Comparison of ENCODE assay signal across 10 mouse cellular contexts in the genomic region with DNA sequence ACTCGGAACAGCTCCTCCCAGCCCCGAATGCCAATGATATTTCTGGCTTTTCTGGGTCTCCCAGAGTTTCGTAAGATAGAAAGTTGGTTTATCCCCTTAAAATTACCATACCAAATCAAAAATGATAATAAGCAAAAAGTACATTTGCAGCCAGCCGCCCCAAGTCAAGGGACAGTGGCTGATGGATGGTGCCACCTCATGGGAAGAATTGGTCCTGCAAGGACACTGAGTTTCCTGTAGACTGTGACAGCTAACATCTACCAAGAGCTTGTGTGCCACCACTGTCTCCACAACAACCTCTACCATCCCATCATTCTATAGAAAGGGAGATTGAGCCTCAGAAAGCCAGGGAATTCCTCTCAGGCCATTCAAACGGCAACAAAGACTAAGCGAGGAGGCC. TPM values are rescaled to one million over a fixed set of nuclear protein-coding genes. Genes with fewer than 3 reads are reported as not detected.
DNase-seq lines count a peak whose midpoint lies in the region; ATAC-seq and TF ChIP-seq lines count a peak whose summit lies in the region.
"Had no signal": no experiment of that assay in that cellular context is flagged by ENCODE, and none has a peak within 500 bp of the region (broad histone marks: within the 10 kb centered on the region; RNA-seq: fewer than 3 reads in every experiment).

No protein-coding gene starts in this region.

- no peaks in the 10 kb centered on the region for H3K4me1 ChIP-seq in hindbrain, embryonic 11.5 days (replicated peaks; ENCODE audit: control insufficient read depth, insufficient read depth, low read length)
- H3K4me1 ChIP-seq in hindbrain, embryonic 16.5 days (ENCODE audit: control insufficient read depth, insufficient read depth, low read depth, low read length), result peaks cover 4% of the 10 kb centered on the region; the same call in 1 of the 2 replicates
- no peaks in the 10 kb centered on the region for H3K4me1 ChIP-seq in lung, postnatal 0 days (ENCODE audit: insufficient read depth, low read depth, low read length)
- peaks cover 17% of the 10 kb centered on the region for H3K4me1 ChIP-seq in midbrain, embryonic 15.5 days

- no peak overlapping the region for H3ac ChIP-seq in C2C12 (ENCODE audit: control insufficient read depth, insufficient read length, low read depth)

- peak; percentile 46 for DNase-seq in hindbrain, embryonic 11.5 days (ENCODE audit: low spot score)
- DNase-seq in adrenal gland, postnatal 36 days, result peak; percentile 60 to 72
- DNase-seq in heart, postnatal 36 days, result peak; percentile 60 to 75
- DNase-seq in lung, postnatal 0 days (ENCODE audit: low spot score), result peak; percentile 64
- no peak for DNase-seq in c-Kit-positive CD71-positive TER-119-positive erythroid progenitor cells, embryonic 14.5 days (ENCODE audit: low spot score)

- TF ChIP-seq EP300 in lung, postnatal 0 days (IDR thresholded peaks at IDR 0.05), result no peak

- no peaks in the 10 kb centered on the region for H3K79me2 ChIP-seq in C2C12 (ENCODE audit: control insufficient read depth, insufficient read depth)

- WGBS in hindbrain, embryonic 11.5 days, result 64% methylated on average over 6 of the region's 6 CpGs
- WGBS in hindbrain, embryonic 16.5 days, result 59% methylated on average over 6 of the region's 6 CpGs
- WGBS in lung, postnatal 0 days, result 47% methylated on average over 6 of the region's 6 CpGs
- WGBS in midbrain, embryonic 15.5 days, result 64% methylated on average over 6 of the region's 6 CpGs

- no peaks in the 10 kb centered on the region for H3K36me3 ChIP-seq in hindbrain, embryonic 11.5 days (ENCODE audit: control insufficient read depth, insufficient read depth, low read length)
- no peaks in the 10 kb centered on the region for H3K36me3 ChIP-seq in hindbrain, embryonic 16.5 days (ENCODE audit: control insufficient read depth, insufficient read depth, low read length)
- H3K36me3 ChIP-seq in C2C12 (ENCODE audit: control insufficient read depth, insufficient read depth), result no peaks in the 10 kb centered on the region
- no peaks in the 10 kb centered on the region for H3K36me3 ChIP-seq in lung, postnatal 0 days (ENCODE audit: insufficient read depth, low read length)
- no peaks in the 10 kb centered on the region for H3K36me3 ChIP-seq in midbrain, embryonic 15.5 days (replicated peaks)
- H3K36me3 ChIP-seq: heart, embryonic 15.5 days had no signal

- no peak overlapping the region for H3K9ac ChIP-seq in hindbrain, embryonic 11.5 days (ENCODE audit: low read depth, low read length)
- no peak overlapping the region for H3K9ac ChIP-seq in hindbrain, embryonic 16.5 days (ENCODE audit: low read depth, low read length)
- no peak overlapping the region for H3K9ac ChIP-seq in lung, postnatal 0 days (replicated peaks; ENCODE audit: low read depth)
- H3K9ac ChIP-seq in midbrain, embryonic 15.5 days, result no peak overlapping the region
- H3K9ac ChIP-seq: heart, embryonic 15.5 days had no signal

- H3K4me3 ChIP-seq in hindbrain, embryonic 11.5 days (ENCODE audit: low read depth, low read length), result no peak overlapping the region
- no peak overlapping the region for H3K4me3 ChIP-seq in hindbrain, embryonic 16.5 days (ENCODE audit: low read length)
- no peak overlapping the region for H3K4me3 ChIP-seq in C2C12 (ENCODE audit: insufficient read depth, poor library complexity, severe bottlenecking)
- H3K4me3 ChIP-seq in lung, postnatal 0 days (ENCODE audit: low read depth, low read length), result no peak overlapping the region
- no peak overlapping the region for H3K4me3 ChIP-seq in midbrain, embryonic 15.5 days
- H3K4me3 ChIP-seq: heart, embryonic 15.5 days; megakaryocyte, embryonic 14.5 days had no signal

- no peak for ATAC-seq in hindbrain, embryonic 11.5 days (ENCODE audit: low FRiP score)
- ATAC-seq in hindbrain, embryonic 16.5 days, result no peak
- ATAC-seq in lung, postnatal 0 days, result no peak
- ATAC-seq in midbrain, embryonic 15.5 days (replicated peaks), result no peak

- TF ChIP-seq CTCF in C2C12 (IDR thresholded peaks at IDR 0.05; ENCODE audit: control insufficient read depth, insufficient read depth, insufficient read length), result peak; percentile 57
- peak; percentile 92 for TF ChIP-seq CTCF in lung, postnatal 0 days (IDR thresholded peaks at IDR 0.05)

- peaks cover 6% of the 10 kb centered on the region; the same call in 1 of the 2 replicates for H3K27me3 ChIP-seq in hindbrain, embryonic 11.5 days (ENCODE audit: control insufficient read depth, insufficient read depth, low read length)
- H3K27me3 ChIP-seq in hindbrain, embryonic 16.5 days (replicated peaks; ENCODE audit: control insufficient read depth, insufficient read depth, low read length), result peaks cover 7% of the 10 kb centered on the region; the same call in 1 of the 2 replicates
- no peaks in the 10 kb centered on the region for H3K27me3 ChIP-seq in C2C12 (ENCODE audit: control insufficient read depth, insufficient read depth, insufficient read length)
- H3K27me3 ChIP-seq in lung, postnatal 0 days (replicated peaks; ENCODE audit: insufficient read depth, low read length), result no peaks in the 10 kb centered on the region
- no peaks in the 10 kb centered on the region for H3K27me3 ChIP-seq in midbrain, embryonic 15.5 days (replicated peaks)
- H3K27me3 ChIP-seq: heart, embryonic 15.5 days had no signal

- intact Hi-C loops in heart, postnatal 36 days (cut with DNase I), result loop anchor here (1.0 kb wide), 4 partner anchors 54 to 175 kb away; no protein-coding TSS in a partner anchor

- no peak overlapping the region for H3K4me2 ChIP-seq in hindbrain, embryonic 11.5 days (replicated peaks; ENCODE audit: low read depth, low read length)
- H3K4me2 ChIP-seq in hindbrain, embryonic 16.5 days (ENCODE audit: low read length), result no peak overlapping the region
- H3K4me2 ChIP-seq in lung, postnatal 0 days (replicated peaks; ENCODE audit: low read depth, low read length), result no peak overlapping the region
- H3K4me2 ChIP-seq in midbrain, embryonic 15.5 days, result no peak overlapping the region
- H3K4me2 ChIP-seq: heart, embryonic 15.5 days had no signal

- no peaks in the 10 kb centered on the region for H3K9me3 ChIP-seq in hindbrain, embryonic 11.5 days (ENCODE audit: control insufficient read depth, low read length)
- no peaks in the 10 kb centered on the region for H3K9me3 ChIP-seq in hindbrain, embryonic 16.5 days (ENCODE audit: control insufficient read depth, low read length)
- no peaks in the 10 kb centered on the region for H3K9me3 ChIP-seq in lung, postnatal 0 days (ENCODE audit: low read length)
- H3K9me3 ChIP-seq in midbrain, embryonic 15.5 days, result no peaks in the 10 kb centered on the region
- H3K9me3 ChIP-seq: heart, embryonic 15.5 days; megakaryocyte, embryonic 14.5 days had no signal

- H3K79me3 ChIP-seq in C2C12 (ENCODE audit: low read depth), result no peaks in the 10 kb centered on the region

- H3K27ac ChIP-seq in hindbrain, embryonic 11.5 days (ENCODE audit: low read depth, low read length), result no peak overlapping the region
- no peak overlapping the region for H3K27ac ChIP-seq in hindbrain, embryonic 16.5 days (ENCODE audit: low read depth, low read length)
- no peak overlapping the region for H3K27ac ChIP-seq in lung, postnatal 0 days (ENCODE audit: low read length)
- H3K27ac ChIP-seq in midbrain, embryonic 15.5 days, result no peak overlapping the region
- H3K27ac ChIP-seq: heart, embryonic 15.5 days had no signal

TF ChIP-seq in C2C12, 6 proteins besides CTCF, POLR2A, EP300 and RAD21:
- TF ChIP-seq CEBPB (IDR thresholded peaks at IDR 0.05; ENCODE audit: low read depth) (no peak), MYOD1 (IDR thresholded peaks at IDR 0.05; ENCODE audit: control insufficient read depth, insufficient read length, low read depth) (no peak), MYOG (IDR thresholded peaks at IDR 0.05; ENCODE audit: control insufficient read depth, extremely low read depth, insufficient read length) (no peak), FOSL1 (IDR thresholded peaks at IDR 0.05; ENCODE audit: insufficient read depth, low read length, poor library complexity, severe bottlenecking) (no peak), MAX (IDR thresholded peaks at IDR 0.05) (no peak), USF1 (IDR thresholded peaks at IDR 0.05; ENCODE audit: low read depth) (no peak)

RNA-seq across cellular contexts. Expression of a gene that starts 2.4 kb away (rescaled TPM):
- polyA plus RNA-seq in hindbrain, embryonic 11.5 days (2014; fragmentation: Nextera tagmentation; extraction: Ambion mirVana), result 46.2 and 48.9 TPM in 2 replicates
- 62.6 and 66.8 TPM in 2 replicates for polyA plus RNA-seq in hindbrain, embryonic 16.5 days (2015; fragmentation: Nextera tagmentation; extraction: Ambion mirVana)
- polyA plus RNA-seq in C2C12 (2012; fragmentation: generic; extraction: Trizol), result 57.6 TPM
- 10 to 100 TPM; 52.0 to 57.2 TPM for total RNA-seq in adrenal gland, postnatal 36 days (2021)
- total RNA-seq in heart, postnatal 36 days (2021), result 100 to 1,000 TPM in 1 of 2 experiments, 10 to 100 TPM in 1; 80.9 to 113 TPM
- polyA plus RNA-seq in lung, postnatal 0 days (2015; fragmentation: Nextera tagmentation; extraction: Ambion mirVana), result 136 and 158 TPM in 2 replicates
- polyA plus RNA-seq in midbrain, embryonic 15.5 days (2015; fragmentation: Nextera tagmentation; extraction: Ambion mirVana), result 33.9 and 42.1 TPM in 2 replicates
